Mouse (Mus musculus) stomach, embryonic 14.5 days (tissue): ENCODE measurements at regions not wholly inside any gene's neighbourhood (a gene's known extent, or its start where the extent isn't known, plus 50 kb on each side); places are given as distances from the start of the nearest gene placed in this dataset.
"Not testable (repeated sequence)": the region's sequence is repeated elsewhere in the genome, so short reads cannot be mapped to it uniquely, and the experiment has no call there.

Experiments
- ATAC-seq: fragments of 200-750 bp; cut with Nextera tagmentation; 2 replicates; pipeline ENCODE4 v1.8.0; 2017; ENCODE audit warnings: low read depth, moderate TSS enrichment; ENCODE audit not compliant: insufficient number of reproducible peaks, insufficient read depth, low FRiP score
- H3K27ac ChIP-seq: fragments of 300-500 bp; sonication (generic); 2 replicates; pipeline ENCODE4 v1.5.1; 2014; ENCODE audit warnings: mild to moderate bottlenecking, low read length, moderate library complexity, mixed read lengths
- H3K27me3 ChIP-seq: fragments of 300-500 bp; sonication (generic); 2 replicates; pipeline ENCODE4 v1.6.1; 2014; ENCODE audit warnings: low read length, control low read depth, mixed read lengths; ENCODE audit not compliant: control insufficient read depth, insufficient read depth
- H3K36me3 ChIP-seq: fragments of 300-500 bp; sonication (generic); 2 replicates; pipeline ENCODE4 v1.6.1; 2014; ENCODE audit warnings: mild to moderate bottlenecking, control low read depth, low read length, moderate library complexity, mixed read lengths; ENCODE audit not compliant: control insufficient read depth, insufficient read depth
- H3K4me1 ChIP-seq: fragments of 300-500 bp; sonication (generic); 2 replicates; pipeline ENCODE4 v1.6.1; 2014; ENCODE audit warnings: low read length, control low read depth, mixed read lengths; ENCODE audit not compliant: control insufficient read depth, insufficient read depth
- H3K4me2 ChIP-seq: fragments of 300-500 bp; sonication (generic); replicated peaks from 2 replicates; pipeline ENCODE4 v1.6.1; 2014; ENCODE audit warnings: low read depth, low read length, control low read depth
- H3K4me3 ChIP-seq: fragments of 300-500 bp; sonication (generic); 2 replicates; pipeline ENCODE4 v1.5.1; 2014; ENCODE audit warnings: low read depth, low read length, control low read depth
- H3K9ac ChIP-seq: fragments of 300-500 bp; sonication (generic); replicated peaks from 2 replicates; pipeline ENCODE4 v1.6.1; 2014; ENCODE audit warnings: low read depth, mild to moderate bottlenecking, control low read depth, low read length, moderate library complexity, mixed read lengths
- H3K9me3 ChIP-seq: fragments of 300-500 bp; sonication (generic); 2 replicates; pipeline ENCODE4 v1.6.1; 2016; ENCODE audit warnings: low read depth, low read length, control low read depth; ENCODE audit not compliant: control insufficient read depth
- WGBS: fragments of 180-500 bp; shearing (Covaris S2); extraction: QIAGEN DNeasy Blood & Tissue Kit; methylation state at CpG from one replicate; pipeline ENCODE4 v1.1.7; 2014; 5-methylcytosine and 5-hydroxymethylcytosine counted together

DNA sequence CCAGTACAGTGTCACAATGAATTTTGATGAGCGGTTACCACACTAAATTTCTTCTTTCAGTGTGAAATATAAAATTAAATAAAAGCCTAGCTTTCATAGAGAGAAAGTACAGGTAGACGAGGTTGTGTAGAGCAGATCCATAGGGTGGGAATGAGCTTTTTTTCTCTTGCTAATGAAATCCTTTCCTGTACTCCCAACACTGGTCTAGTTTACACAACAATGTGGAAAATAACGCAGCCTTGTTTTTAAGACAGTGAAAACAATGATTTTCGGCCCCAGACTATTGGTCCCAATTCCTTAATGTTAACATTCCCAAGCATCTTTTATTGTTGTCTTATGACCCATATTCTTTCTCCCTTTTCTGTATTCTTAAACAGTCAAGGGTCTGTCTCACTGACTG, 473.5 kb upstream of the Cntn5 start:
- no peak overlapping the region for H3K4me3 ChIP-seq
- H3K27me3 ChIP-seq: no peaks in the 10 kb centered on the region
- H3K4me2 ChIP-seq: no peak overlapping the region
- no peak for ATAC-seq
- WGBS: 89% methylated on average over 4 of the region's 4 CpGs
- H3K9me3 ChIP-seq: no peaks in the 10 kb centered on the region
- no peaks in the 10 kb centered on the region for H3K4me1 ChIP-seq
- no peak overlapping the region for H3K27ac ChIP-seq
- no peaks in the 10 kb centered on the region for H3K36me3 ChIP-seq
- no peak overlapping the region for H3K9ac ChIP-seq

DNA sequence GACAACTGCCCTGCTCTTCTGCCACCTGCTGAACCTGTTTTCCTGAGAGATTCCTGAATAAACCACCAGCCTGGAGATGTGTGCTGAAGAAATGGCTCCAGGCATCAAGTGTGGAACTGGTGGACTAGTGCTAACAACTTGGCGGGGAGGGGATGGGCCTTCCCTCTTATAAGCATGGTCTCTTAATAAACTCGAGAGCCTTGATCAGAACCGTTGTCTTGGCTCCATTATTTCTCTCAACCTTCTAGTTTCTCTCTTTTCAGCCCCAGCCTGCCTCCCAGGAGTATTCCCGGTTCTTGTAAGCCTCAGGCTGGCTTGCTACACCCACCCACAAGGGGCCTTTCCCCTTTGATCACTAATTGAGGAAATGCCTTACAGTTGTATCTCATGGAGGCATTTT, 473.0 kb upstream of the Cntn5 start:
- H3K4me3 ChIP-seq: no peak overlapping the region
- 80% methylated on average over 4 of the region's 4 CpGs for WGBS
- no peaks in the 10 kb centered on the region for H3K36me3 ChIP-seq
- H3K9ac ChIP-seq: no peak overlapping the region
- no peak overlapping the region for H3K4me2 ChIP-seq
- no peak for ATAC-seq
- H3K27me3 ChIP-seq: no peaks in the 10 kb centered on the region
- no peak overlapping the region for H3K27ac ChIP-seq
- H3K4me1 ChIP-seq: no peaks in the 10 kb centered on the region
- H3K9me3 ChIP-seq: no peaks in the 10 kb centered on the region

DNA sequence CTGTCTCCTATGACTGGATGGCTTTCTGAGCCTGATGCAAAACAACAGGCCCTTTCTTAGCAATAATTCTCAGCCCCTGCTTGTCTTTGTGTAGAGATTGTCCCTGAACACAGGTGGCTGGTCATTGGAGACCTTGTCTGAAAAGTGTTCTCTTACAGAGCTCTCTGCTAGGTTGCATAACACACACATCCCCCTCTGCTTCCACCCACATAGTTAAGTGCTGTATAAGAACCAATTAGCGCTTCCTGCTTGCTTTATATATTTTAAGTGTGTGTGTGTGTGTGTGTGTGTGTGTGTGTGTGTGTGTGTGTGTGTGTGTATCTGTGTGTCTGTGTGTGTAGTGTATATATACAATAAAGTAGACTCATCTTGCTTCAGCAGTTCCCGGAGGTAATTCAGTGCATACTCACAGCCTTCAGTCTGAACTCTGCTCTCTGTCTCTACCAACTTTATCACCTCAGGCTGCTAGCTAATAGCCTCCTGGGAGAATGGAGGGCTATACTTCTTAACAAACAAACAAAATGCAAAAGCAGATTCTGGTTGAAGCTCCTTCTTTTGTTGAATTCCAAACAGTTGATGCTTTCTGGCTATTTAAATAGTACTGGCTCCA, 468.8 kb upstream of the Cntn5 start:
- H3K36me3 ChIP-seq: no peaks in the 10 kb centered on the region

DNA sequence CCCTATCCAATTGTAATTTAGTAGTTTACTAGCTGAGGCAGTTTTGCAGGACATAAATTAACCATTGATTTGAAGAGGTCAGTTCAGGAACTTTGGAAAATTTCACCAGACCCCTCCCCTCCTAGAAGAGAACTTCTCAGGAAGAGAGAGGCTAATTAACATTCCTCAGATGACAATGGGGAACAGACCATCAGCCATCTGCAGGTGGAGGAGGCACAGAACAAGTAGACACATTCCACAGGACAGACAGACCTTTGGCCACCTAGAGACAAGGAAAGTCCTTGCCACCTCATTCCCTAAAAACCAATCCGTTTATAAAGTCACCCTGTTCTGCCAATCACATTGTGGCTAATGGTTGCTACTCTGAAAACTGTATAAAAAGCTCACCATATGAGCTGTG, 463.5 kb upstream of the Cntn5 start:
- Histone ChIP-seq H3K4me2 (no peak overlapping the region), H3K27me3 (no peaks in the 10 kb centered on the region), H3K9me3 (no peaks in the 10 kb centered on the region), H3K9ac (no peak overlapping the region), H3K4me1 (no peaks in the 10 kb centered on the region), H3K4me3 (no peak overlapping the region), H3K27ac (no peak overlapping the region), H3K36me3 (no peaks in the 10 kb centered on the region)
- WGBS: 61% methylated on average over 1 of the region's 1 CpGs
- no peak for ATAC-seq

More for the DNA sequence above, 468.8 kb upstream of the Cntn5 start:
- H3K4me1 ChIP-seq: no peaks in the 10 kb centered on the region
- no peak overlapping the region for H3K4me3 ChIP-seq
- no peaks in the 10 kb centered on the region for H3K9me3 ChIP-seq
- WGBS: 79% methylated on average over 2 of the region's 2 CpGs
- no peak overlapping the region for H3K9ac ChIP-seq
- H3K4me2 ChIP-seq: no peak overlapping the region
- H3K27me3 ChIP-seq: no peaks in the 10 kb centered on the region
- H3K27ac ChIP-seq: no peak overlapping the region
- no peak for ATAC-seq

DNA sequence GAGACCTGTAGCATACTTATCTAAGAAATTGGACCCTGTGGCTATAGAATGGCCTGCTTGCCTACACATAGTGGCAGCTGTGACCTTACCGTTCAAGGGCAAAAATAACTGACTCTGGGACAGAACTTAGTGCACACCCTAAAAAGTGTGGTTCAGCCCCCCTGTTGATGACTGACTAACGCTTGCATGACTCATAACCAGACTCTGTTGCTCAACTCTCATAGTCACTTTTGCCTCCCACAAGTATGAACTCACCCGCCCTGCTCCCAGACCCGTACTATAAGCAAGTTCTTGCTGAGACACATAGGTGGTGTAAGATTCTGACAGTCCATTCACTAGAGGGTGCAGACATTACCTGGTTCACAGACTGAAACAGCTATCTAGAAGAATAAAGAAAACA, 424.3 kb upstream of the Cntn5 start:
- no peak overlapping the region for H3K4me2 ChIP-seq
- no peak for ATAC-seq
- H3K36me3 ChIP-seq: no peaks in the 10 kb centered on the region
- H3K4me3 ChIP-seq: no peak overlapping the region
- no peak overlapping the region for H3K27ac ChIP-seq
- H3K9me3 ChIP-seq: no peaks in the 10 kb centered on the region
- no peak overlapping the region for H3K9ac ChIP-seq
- no peaks in the 10 kb centered on the region for H3K27me3 ChIP-seq
- no peaks in the 10 kb centered on the region for H3K4me1 ChIP-seq
- 91% methylated on average over 4 of the region's 4 CpGs for WGBS

DNA sequence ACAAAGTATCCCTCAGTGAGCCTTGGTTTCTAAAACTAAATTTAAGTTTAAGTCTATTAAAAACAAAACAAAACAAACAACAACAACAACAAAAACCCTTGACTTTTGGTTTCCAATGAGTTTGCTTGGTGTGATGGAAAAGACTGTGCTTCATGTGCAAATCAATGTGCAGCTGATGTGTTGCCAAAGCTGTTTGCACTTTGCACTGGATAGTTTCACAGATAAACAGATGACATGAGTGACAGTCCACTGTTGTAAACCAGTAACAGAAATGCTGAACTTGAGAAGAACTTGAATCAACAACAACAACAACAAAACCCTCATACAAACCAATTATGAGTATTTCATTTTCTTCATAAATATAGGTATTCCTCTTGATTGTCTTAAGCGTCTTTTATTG, 412.6 kb upstream of the Cntn5 start:
- no peaks in the 10 kb centered on the region for H3K9me3 ChIP-seq
- H3K4me3 ChIP-seq: no peak overlapping the region
- H3K4me1 ChIP-seq: no peaks in the 10 kb centered on the region
- H3K27me3 ChIP-seq: no peaks in the 10 kb centered on the region
- H3K9ac ChIP-seq: no peak overlapping the region
- WGBS: 86% methylated on average over 1 of the region's 1 CpGs
- H3K4me2 ChIP-seq: no peak overlapping the region
- no peak for ATAC-seq
- H3K36me3 ChIP-seq: no peaks in the 10 kb centered on the region
- H3K27ac ChIP-seq: no peak overlapping the region

DNA sequence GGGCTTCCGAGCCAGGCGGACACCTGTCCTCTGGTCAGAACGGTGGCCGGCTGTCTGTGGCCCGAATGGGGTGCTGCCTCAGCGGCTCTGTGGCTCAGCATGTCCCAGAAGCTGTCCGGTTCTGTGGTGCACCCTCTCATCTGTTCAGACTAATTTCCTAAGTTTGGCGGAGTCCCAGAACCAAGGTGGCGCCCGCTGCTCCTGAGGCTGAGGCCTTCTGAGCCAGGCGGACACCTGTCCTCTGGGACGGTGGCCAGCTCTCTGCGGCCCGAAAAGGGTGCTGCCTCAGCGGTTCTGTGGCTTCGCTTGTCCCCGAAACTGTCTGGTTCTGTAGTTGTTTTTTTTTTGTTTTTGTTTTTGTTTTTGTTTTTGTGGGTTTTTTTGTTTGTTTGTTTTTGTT, 392.5 kb upstream of the Cntn5 start:
- H3K4me2 ChIP-seq, H3K9ac ChIP-seq, H3K36me3 ChIP-seq, H3K27me3 ChIP-seq, H3K27ac ChIP-seq, ATAC-seq, H3K4me1 ChIP-seq, H3K9me3 ChIP-seq, H3K4me3 ChIP-seq: not testable (repeated sequence)
- WGBS: 97% methylated on average over 17 of the region's 17 CpGs

DNA sequence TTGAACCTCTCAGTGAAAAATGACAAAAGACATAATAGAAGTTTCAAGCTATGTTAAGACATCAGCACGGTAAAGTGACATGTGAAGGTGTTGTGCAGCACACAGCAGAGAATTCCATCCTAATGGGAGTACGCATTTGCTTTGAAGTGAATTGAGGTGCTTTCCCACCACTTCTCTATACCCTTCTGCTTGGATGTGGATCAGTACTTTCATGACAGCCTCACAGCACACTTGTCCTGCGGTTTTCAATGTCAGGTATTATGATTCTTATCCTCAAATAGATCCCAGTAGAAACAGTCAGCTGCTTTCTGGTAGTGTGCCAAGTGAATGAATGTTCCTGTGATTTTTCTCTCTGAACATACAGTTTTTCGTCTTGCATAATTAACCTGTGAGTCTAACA, 380.6 kb upstream of the Cntn5 start:
- Histone ChIP-seq H3K9ac (no peak overlapping the region), H3K9me3 (no peaks in the 10 kb centered on the region), H3K4me2 (no peak overlapping the region), H3K4me1 (no peaks in the 10 kb centered on the region), H3K27me3 (no peaks in the 10 kb centered on the region), H3K27ac (no peak overlapping the region), H3K4me3 (no peak overlapping the region), H3K36me3 (no peaks in the 10 kb centered on the region)
- WGBS: 74% methylated on average over 4 of the region's 4 CpGs
- no peak for ATAC-seq

DNA sequence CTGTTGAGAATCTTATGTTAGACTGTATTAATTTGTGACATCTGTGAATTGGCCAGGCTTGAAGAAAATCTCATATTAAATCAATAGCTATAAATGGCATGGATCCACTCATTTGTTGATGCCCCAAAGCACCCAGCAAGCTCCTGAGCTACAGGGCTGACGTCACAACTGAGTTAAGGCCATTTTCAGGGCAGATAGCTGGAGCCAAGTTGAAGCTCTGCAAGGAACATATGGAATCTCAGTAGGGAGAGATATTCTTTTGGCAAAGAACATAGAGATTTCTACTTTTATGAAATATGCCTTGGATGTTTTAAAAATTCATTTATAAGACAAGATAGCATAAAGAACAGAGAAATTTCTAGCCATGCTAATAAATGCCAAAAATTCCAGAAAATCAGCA, 380.0 kb upstream of the Cntn5 start:
- H3K4me3 ChIP-seq: no peak overlapping the region
- H3K4me1 ChIP-seq: no peaks in the 10 kb centered on the region
- no peak for ATAC-seq
- no peak overlapping the region for H3K9ac ChIP-seq
- no peaks in the 10 kb centered on the region for H3K36me3 ChIP-seq
- H3K27ac ChIP-seq: no peak overlapping the region
- H3K27me3 ChIP-seq: no peaks in the 10 kb centered on the region
- H3K9me3 ChIP-seq: no peaks in the 10 kb centered on the region
- 77% methylated on average over 1 of the region's 1 CpGs for WGBS
- H3K4me2 ChIP-seq: no peak overlapping the region
